Mouse (Mus musculus) heart, adult 11 months (tissue): ENCODE results near the gene Gabarapl2.
A peak's percentile ranks its signal among the peaks of the same experiment; 100 is the strongest.

Source experiments
- DNase-seq: peaks from one replicate; pipeline ENCODE4 v3.0.0; 2022

Gene Gabarapl2

DNA sequence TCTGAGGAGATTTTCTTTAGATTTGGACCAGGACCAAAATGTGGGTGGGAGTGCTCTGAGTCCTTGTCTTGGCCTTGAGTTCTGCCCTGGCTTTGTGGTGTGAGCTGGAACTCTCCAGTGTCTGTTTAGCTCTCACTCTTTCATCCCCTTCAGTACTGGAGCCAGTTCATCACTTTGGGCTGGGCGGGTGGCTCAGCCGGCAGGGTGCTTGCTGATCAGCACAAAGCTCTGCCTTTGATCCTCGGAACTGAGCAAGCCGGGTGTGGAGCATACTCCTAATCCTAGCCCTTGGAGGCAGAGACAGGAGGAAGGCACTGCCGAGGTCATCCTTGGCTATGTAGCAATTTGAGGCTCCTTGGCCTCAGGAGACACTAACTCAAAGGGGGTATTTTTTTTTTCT, 28.5 kb downstream of the Gabarapl2 start:
- DNase-seq: no peak

DNA sequence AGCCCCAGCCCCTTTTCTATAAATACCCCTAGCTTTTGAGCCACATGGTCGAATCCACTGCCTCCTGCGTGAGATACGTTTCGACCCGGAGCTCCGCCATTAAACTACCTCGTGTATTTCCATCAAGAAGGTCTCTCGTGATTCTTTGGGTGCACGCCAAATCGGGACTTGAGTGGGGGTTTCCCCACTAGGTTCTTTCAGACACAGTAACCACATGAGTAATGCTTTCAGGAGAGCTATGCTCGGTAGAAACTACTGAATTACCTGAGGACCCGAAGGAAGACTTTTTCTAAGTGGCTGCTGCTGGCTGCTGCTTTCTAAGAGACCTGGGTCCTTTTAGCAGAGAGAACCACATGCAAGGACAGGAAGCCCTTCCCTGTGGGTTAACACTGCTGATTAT, 33.6 kb downstream of the Gabarapl2 start:
- DNase-seq: no peak

DNA sequence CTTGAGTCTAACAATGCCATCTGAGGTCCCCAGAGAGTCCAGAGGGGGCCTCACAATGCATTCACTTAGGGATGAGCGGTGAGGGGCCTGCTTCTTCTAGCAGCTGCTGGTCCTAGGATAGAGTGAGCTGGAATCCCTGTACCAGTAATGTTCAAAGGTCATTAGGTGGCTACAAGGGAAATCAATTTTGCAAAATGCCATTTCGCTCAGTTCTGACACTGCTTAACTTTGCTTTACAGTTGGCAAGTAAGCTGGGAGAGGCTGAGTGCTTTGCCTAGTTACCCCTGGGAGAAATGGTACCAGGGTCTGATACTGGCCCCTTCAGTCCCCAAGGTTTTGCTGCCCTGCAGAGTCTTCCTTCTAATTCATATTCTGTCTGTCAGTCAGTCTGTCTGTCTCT, 35.2 kb downstream of the Gabarapl2 start:
- DNase-seq: peak; percentile 67

DNA sequence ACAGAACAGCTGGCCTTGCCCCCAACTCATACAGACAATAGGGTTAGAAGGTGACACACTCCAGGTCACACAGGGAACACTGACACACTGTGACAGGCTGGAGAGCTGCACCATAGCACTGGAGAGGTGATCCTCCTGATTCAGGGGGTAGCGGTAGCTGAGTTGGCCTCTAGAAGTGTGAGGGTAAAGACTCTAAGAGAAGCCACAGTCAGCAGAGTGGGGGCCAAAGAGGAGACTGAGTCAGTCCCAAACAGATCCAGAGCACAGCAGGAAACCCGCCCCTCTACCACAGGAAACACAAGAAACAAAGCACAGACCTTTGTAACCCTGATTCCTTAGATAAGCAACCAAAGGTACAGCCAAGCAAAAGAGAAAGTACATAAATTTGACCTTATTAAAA, 35.8 kb downstream of the Gabarapl2 start:
- peak; percentile 85 for DNase-seq

DNA sequence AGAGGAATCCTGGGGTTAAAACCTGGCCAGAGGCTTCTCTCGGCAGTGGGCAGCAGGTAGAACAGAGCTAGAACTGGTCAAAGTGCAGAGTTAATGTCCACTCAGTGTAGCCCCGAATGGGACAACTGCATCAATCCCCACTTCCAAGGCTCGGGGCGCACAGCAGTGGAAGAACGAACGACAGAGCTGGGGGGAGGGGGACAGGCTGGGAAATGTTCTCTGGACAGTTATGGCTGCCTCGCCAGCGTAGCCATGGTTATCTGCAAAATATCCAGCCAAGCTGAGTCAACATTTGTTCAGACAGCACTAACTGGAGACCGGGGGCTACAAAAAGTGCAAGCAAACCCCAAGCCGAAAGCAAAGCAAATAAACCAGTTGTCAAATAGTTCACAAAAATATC, 37.6 kb downstream of the Gabarapl2 start:
- no peak for DNase-seq

DNA sequence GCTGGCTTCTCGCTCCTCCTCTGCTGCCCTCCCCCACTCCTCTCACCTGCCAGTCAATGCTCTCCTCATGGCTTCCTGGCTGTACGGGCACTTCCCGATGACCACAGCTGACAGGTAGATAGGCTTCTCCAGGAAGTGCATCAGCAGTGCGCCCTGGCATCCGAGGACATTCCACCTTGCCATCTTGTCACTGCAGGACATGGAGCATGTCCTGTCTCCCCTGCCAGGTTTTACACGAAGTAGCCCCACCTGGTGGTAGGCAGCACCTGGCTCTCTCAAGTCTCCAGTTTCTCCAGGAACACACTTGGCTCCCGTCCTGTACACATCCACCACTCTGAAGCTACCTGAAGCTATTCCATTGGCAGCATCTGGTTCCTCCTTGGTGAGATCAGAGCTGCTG, 41.6 kb downstream of the Gabarapl2 start:
- no peak for DNase-seq

DNA sequence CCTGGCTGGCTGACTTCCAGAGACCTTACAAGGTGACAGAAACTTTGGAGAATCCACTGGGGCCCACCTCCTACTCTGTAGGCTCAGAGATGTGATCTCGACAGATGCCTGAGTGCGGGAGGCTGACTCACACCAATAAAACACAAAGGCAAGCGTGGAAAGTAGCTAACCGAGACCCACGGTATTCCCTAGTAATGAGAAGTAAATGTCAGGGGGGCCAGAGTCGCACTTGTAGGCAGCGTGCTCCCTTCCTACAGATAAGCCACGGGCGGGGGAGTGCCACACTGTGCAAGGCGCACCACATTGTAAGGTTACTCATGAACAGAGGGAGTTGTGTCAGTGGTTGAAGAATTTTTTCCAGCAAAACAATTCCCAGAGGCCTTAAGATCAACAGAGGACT, 44.0 kb downstream of the Gabarapl2 start:
- DNase-seq: no peak

DNA sequence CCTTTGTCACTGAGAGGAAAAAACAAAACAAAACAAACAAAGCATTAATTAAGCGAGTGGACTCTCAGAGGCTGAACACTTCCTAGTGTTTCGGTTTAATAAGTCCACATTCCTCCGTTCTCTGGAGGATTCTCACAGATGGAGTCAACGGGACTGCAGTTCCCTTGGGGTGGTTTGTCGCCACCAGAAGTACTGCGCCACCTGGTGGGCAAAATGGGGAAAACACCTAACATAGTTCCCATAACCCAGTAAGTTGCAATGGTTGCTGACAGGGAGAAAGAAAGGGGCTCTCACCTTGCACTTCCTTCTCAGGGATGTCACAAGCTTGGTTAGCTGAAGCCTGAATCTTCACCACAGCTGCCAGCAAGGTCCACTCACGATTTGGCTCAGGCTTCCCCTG, 49.4 kb downstream of the Gabarapl2 start:
- DNase-seq: peak; percentile 93

DNA sequence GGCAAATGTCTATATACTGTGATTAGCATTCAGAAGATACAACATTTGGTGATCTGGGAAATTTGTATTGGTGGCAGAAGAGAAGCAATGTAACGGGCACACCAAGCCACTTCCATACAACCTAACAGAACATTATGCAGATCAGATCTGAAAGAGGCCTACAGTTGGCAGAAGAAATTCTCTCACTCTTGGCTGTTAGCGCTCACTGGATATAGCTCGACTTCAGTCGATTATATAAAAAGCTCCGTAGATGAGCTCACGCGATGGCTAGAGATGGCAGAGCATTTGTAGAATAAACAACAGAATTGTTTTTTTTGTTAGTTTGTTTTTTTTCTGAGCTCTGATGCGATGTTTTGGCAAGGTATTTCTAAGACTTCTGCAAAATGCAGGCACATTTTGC, 50.8 kb downstream of the Gabarapl2 start:
- no peak for DNase-seq

DNA sequence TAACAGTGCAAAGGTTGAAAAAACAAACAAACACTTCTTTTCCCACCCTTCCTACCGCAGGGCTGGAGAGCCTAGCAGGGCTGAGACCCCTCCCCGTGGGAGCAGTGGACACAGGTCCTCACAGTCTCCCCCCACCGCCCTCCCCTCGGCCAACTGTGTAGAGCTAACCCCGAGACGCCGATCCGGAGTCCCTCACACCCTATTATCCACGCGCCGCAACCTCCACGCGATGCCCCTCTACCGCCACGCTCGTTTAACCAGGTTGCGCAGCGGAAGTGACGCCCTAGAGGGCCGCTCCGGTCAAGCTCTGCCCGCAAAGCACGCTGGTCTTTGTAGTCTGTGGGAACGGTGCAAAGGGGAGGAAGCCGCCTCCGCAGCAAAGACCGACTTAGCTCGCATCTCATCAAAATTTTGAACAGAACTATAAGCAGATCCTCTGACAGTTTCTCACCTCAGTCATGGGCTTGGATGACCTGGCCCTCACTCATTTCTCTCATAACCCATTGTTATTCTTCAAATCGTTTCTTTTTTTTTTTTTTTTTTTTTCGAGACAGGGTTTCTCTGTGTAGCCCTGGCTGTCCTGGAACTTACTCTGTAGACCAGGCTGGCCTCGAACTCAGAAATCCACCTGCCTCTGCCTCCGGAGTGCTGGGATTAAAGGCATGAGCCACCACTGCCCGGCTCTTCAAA, 51.7 kb downstream of the Gabarapl2 start, which contains the start of gene Adat1:
TSS of gene Adat1 (minus strand) at position 290 of the 690 bp plus-strand sequence.
- DNase-seq: peak; percentile 99

DNA sequence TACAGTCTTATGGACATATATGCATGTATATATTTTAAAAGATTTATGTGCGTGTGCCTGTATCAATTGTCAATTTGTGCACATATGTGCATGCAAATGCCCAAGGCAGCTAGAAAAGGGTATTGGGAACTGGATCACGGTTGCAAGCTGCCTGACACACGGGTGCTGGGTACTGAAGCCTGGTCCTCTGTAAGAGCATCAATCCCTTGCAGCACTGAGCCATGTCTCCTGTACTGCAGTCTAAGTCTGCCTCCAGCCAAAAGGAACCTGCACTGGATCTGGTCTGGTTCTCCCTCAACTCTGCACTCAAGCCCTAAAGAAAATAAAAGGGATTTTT, 52.2 kb downstream of the Gabarapl2 start:
- no peak for DNase-seq
